Mouse (Mus musculus): ENCODE measurements around the gene Nr4a1. TPM values are rescaled to one million over a fixed set of nuclear protein-coding genes. Genes with fewer than 3 reads are reported as not detected.

Nr4a1 gene
- polyA plus RNA-seq, 1 experiment from 2014 or later = 0.67 TPM

- H3K4me2 ChIP-seq (ENCODE audit: low read depth, low read length) = no peak overlapping the region
- H3K4me1 ChIP-seq (ENCODE audit: control insufficient read depth, low read depth, low read length) = no peaks in the 10 kb centered on the region
- no peaks in the 10 kb centered on the region for H3K9me3 ChIP-seq (replicated peaks; ENCODE audit: control insufficient read depth, low read length)
- no peaks in the 10 kb centered on the region for H3K36me3 ChIP-seq (ENCODE audit: control insufficient read depth, insufficient read depth)
- H3K4me3 ChIP-seq (ENCODE audit: low read depth, low read length) = no peak overlapping the region
- H3K27ac ChIP-seq (ENCODE audit: low read length) = peak overlapping the region; percentile 46; the same call in 1 of the 2 replicates
- no peak for ATAC-seq (ENCODE audit: low read depth)
- 26% methylated on average over 5 of the region's 5 CpGs for WGBS (ENCODE audit: insufficient replicate concordance)
- H3K27me3 ChIP-seq (ENCODE audit: control insufficient read depth, insufficient read depth, low read depth, low read length) = no peaks in the 10 kb centered on the region
- H3K9ac ChIP-seq (ENCODE audit: low read depth, low read length) = no peak overlapping the region
Observed at GRCm38 (mm10) chr15:101309493-101309892, 55.4 kb downstream of the Nr4a1 start.

- no peaks in the 10 kb centered on the region for H3K27me3 ChIP-seq (ENCODE audit: control insufficient read depth, insufficient read depth, low read depth, low read length)
- 51% methylated on average over 14 of the region's 15 CpGs for WGBS (ENCODE audit: insufficient replicate concordance)
- H3K36me3 ChIP-seq (ENCODE audit: control insufficient read depth, insufficient read depth) = no peaks in the 10 kb centered on the region
- H3K4me1 ChIP-seq (ENCODE audit: control insufficient read depth, low read depth, low read length) = no peaks in the 10 kb centered on the region
- H3K27ac ChIP-seq (ENCODE audit: low read length) = no peak overlapping the region
- no peak for ATAC-seq (ENCODE audit: low read depth)
- no peaks in the 10 kb centered on the region for H3K9me3 ChIP-seq (replicated peaks; ENCODE audit: control insufficient read depth, low read length)
- H3K4me3 ChIP-seq (ENCODE audit: low read depth, low read length) = no peak overlapping the region
- H3K9ac ChIP-seq (ENCODE audit: low read depth, low read length) = no peak overlapping the region
- no peak overlapping the region for H3K4me2 ChIP-seq (ENCODE audit: low read depth, low read length)
Observed at GRCm38 (mm10) chr15:101311087-101311770, 57.2 kb downstream of the Nr4a1 start.

- H3K36me3 ChIP-seq (ENCODE audit: control insufficient read depth, insufficient read depth) = no peaks in the 10 kb centered on the region
- no peak overlapping the region for H3K9ac ChIP-seq (ENCODE audit: low read depth, low read length)
- WGBS (ENCODE audit: insufficient replicate concordance) = 49% methylated on average over 6 of the region's 6 CpGs
- H3K27me3 ChIP-seq (ENCODE audit: control insufficient read depth, insufficient read depth, low read depth, low read length) = no peaks in the 10 kb centered on the region
- no peak overlapping the region for H3K4me2 ChIP-seq (ENCODE audit: low read depth, low read length)
- H3K4me3 ChIP-seq (ENCODE audit: low read depth, low read length) = no peak overlapping the region
- H3K9me3 ChIP-seq (replicated peaks; ENCODE audit: control insufficient read depth, low read length) = no peaks in the 10 kb centered on the region
- no peak overlapping the region for H3K27ac ChIP-seq (ENCODE audit: low read length)
- H3K4me1 ChIP-seq (ENCODE audit: control insufficient read depth, low read depth, low read length) = no peaks in the 10 kb centered on the region
- no peak for ATAC-seq (ENCODE audit: low read depth)
Observed at GRCm38 (mm10) chr15:101312006-101312405, 57.9 kb downstream of the Nr4a1 start.

- H3K9me3 ChIP-seq (replicated peaks; ENCODE audit: control insufficient read depth, low read length) = no peaks in the 10 kb centered on the region
- H3K36me3 ChIP-seq (ENCODE audit: control insufficient read depth, insufficient read depth) = no peaks in the 10 kb centered on the region
- H3K4me1 ChIP-seq (ENCODE audit: control insufficient read depth, low read depth, low read length) = no peaks in the 10 kb centered on the region; the same call in 1 of the 2 replicates
- H3K27me3 ChIP-seq (ENCODE audit: control insufficient read depth, insufficient read depth, low read depth, low read length) = no peaks in the 10 kb centered on the region
- no peak overlapping the region for H3K27ac ChIP-seq (ENCODE audit: low read length)
- WGBS (ENCODE audit: insufficient replicate concordance) = 72% methylated on average over 4 of the region's 4 CpGs
- H3K4me2 ChIP-seq (ENCODE audit: low read depth, low read length) = no peak overlapping the region
- ATAC-seq (ENCODE audit: low read depth) = no peak
- no peak overlapping the region for H3K9ac ChIP-seq (ENCODE audit: low read depth, low read length)
- H3K4me3 ChIP-seq (ENCODE audit: low read depth, low read length) = no peak overlapping the region
Observed at GRCm38 (mm10) chr15:101315378-101315777, 61.3 kb downstream of the Nr4a1 start.

- H3K27ac ChIP-seq (ENCODE audit: low read length) = no peak overlapping the region
- no peaks in the 10 kb centered on the region; the same call in 1 of the 2 replicates for H3K4me1 ChIP-seq (ENCODE audit: control insufficient read depth, low read depth, low read length)
- H3K4me2 ChIP-seq (ENCODE audit: low read depth, low read length) = peak overlapping the region; percentile 46
- ATAC-seq (ENCODE audit: low read depth) = peak; percentile 52
- H3K27me3 ChIP-seq (ENCODE audit: control insufficient read depth, insufficient read depth, low read depth, low read length) = no peaks in the 10 kb centered on the region
- no peak overlapping the region for H3K9ac ChIP-seq (ENCODE audit: low read depth, low read length)
- 1% methylated on average over 11 of the region's 11 CpGs for WGBS (ENCODE audit: insufficient replicate concordance)
- peak overlapping the region; percentile 44 for H3K4me3 ChIP-seq (ENCODE audit: low read depth, low read length)
- H3K36me3 ChIP-seq (ENCODE audit: control insufficient read depth, insufficient read depth) = no peaks in the 10 kb centered on the region
- no peaks in the 10 kb centered on the region for H3K9me3 ChIP-seq (replicated peaks; ENCODE audit: control insufficient read depth, low read length)
Observed at GRCm38 (mm10) chr15:101315832-101316231, 61.8 kb downstream of the Nr4a1 start.

GRCm38 (mm10) chr15:101316279-101316912 lies 62.3 kb downstream of the Nr4a1 start:
- ATAC-seq (ENCODE audit: low read depth) = no peak
- no peak overlapping the region; the same call in 1 of the 2 replicates for H3K9ac ChIP-seq (ENCODE audit: low read depth, low read length)
- H3K27ac ChIP-seq (ENCODE audit: low read length) = 0 out of 2 replicates have a peak overlapping the region, but pooled peaks have one; percentile 25
- no peaks in the 10 kb centered on the region for H3K9me3 ChIP-seq (replicated peaks; ENCODE audit: control insufficient read depth, low read length)
- H3K4me1 ChIP-seq (ENCODE audit: control insufficient read depth, low read depth, low read length) = no peaks in the 10 kb centered on the region; the same call in 1 of the 2 replicates
- WGBS (ENCODE audit: insufficient replicate concordance) = 18% methylated on average over 13 of the region's 13 CpGs
- H3K36me3 ChIP-seq (ENCODE audit: control insufficient read depth, insufficient read depth) = no peaks in the 10 kb centered on the region
- H3K27me3 ChIP-seq (ENCODE audit: control insufficient read depth, insufficient read depth, low read depth, low read length) = no peaks in the 10 kb centered on the region
- peak overlapping the region; percentile 44 for H3K4me3 ChIP-seq (ENCODE audit: low read depth, low read length)
- peak overlapping the region; percentile 46 for H3K4me2 ChIP-seq (ENCODE audit: low read depth, low read length)

- no peaks in the 10 kb centered on the region for H3K9me3 ChIP-seq (replicated peaks; ENCODE audit: control insufficient read depth, low read length)
- H3K4me3 ChIP-seq (ENCODE audit: low read depth, low read length) = peak overlapping the region; percentile 44
Observed at GRCm38 (mm10) chr15:101316913-101317813, 63.1 kb downstream of the Nr4a1 start.

GRCm38 (mm10) chr15:101317814-101318500 lies 63.9 kb downstream of the Nr4a1 start:
- Histone ChIP-seq H3K4me3 (ENCODE audit: low read depth, low read length) (no peak overlapping the region), H3K36me3 (ENCODE audit: control insufficient read depth, insufficient read depth) (no peaks in the 10 kb centered on the region)
- 28% methylated on average over 2 of the region's 2 CpGs for WGBS (ENCODE audit: insufficient replicate concordance)

More at GRCm38 (mm10) chr15:101316913-101317813, 63.1 kb downstream of the Nr4a1 start:
- H3K27me3 ChIP-seq (ENCODE audit: control insufficient read depth, insufficient read depth, low read depth, low read length) = no peaks in the 10 kb centered on the region
- no peaks in the 10 kb centered on the region for H3K36me3 ChIP-seq (ENCODE audit: control insufficient read depth, insufficient read depth)
- 18% methylated on average over 18 of the region's 18 CpGs for WGBS (ENCODE audit: insufficient replicate concordance)
- no peak for ATAC-seq (ENCODE audit: low read depth)
- peak overlapping the region; percentile 39 for H3K27ac ChIP-seq (ENCODE audit: low read length)
- H3K4me1 ChIP-seq (ENCODE audit: control insufficient read depth, low read depth, low read length) = no peaks in the 10 kb centered on the region; the same call in 1 of the 2 replicates
- no peak overlapping the region; the same call in 1 of the 2 replicates for H3K9ac ChIP-seq (ENCODE audit: low read depth, low read length)
- H3K4me2 ChIP-seq (ENCODE audit: low read depth, low read length) = peak overlapping the region; percentile 23; the same call in 1 of the 2 replicates

More at GRCm38 (mm10) chr15:101317814-101318500, 63.9 kb downstream of the Nr4a1 start:
- Histone ChIP-seq H3K4me1 (ENCODE audit: control insufficient read depth, low read depth, low read length) (no peaks in the 10 kb centered on the region; the same call in 1 of the 2 replicates), H3K27me3 (ENCODE audit: control insufficient read depth, insufficient read depth, low read depth, low read length) (no peaks in the 10 kb centered on the region), H3K27ac (ENCODE audit: low read length) (peak overlapping the region; percentile 39), H3K9me3 (replicated peaks; ENCODE audit: control insufficient read depth, low read length) (no peaks in the 10 kb centered on the region), H3K9ac (ENCODE audit: low read depth, low read length) (no peak overlapping the region), H3K4me2 (ENCODE audit: low read depth, low read length) (peak overlapping the region; percentile 23; the same call in 1 of the 2 replicates)
- ATAC-seq (ENCODE audit: low read depth) = no peak

Data from liver, embryonic 16.5 days (tissue).